Mouse (Mus musculus): ENCODE measurements around the gene Bod1. TPM values are rescaled to one million over a fixed set of nuclear protein-coding genes. Genes with fewer than 3 reads are reported as not detected.

Gene Bod1
- 12.6 TPM for polyA plus RNA-seq (2014; fragmentation: Illumina TruSeq; extraction: RNeasy Lipid Tissue Mini Kit (QIAGEN cat#74804); ENCODE audit: low read depth, low replicate concordance)

DNA sequence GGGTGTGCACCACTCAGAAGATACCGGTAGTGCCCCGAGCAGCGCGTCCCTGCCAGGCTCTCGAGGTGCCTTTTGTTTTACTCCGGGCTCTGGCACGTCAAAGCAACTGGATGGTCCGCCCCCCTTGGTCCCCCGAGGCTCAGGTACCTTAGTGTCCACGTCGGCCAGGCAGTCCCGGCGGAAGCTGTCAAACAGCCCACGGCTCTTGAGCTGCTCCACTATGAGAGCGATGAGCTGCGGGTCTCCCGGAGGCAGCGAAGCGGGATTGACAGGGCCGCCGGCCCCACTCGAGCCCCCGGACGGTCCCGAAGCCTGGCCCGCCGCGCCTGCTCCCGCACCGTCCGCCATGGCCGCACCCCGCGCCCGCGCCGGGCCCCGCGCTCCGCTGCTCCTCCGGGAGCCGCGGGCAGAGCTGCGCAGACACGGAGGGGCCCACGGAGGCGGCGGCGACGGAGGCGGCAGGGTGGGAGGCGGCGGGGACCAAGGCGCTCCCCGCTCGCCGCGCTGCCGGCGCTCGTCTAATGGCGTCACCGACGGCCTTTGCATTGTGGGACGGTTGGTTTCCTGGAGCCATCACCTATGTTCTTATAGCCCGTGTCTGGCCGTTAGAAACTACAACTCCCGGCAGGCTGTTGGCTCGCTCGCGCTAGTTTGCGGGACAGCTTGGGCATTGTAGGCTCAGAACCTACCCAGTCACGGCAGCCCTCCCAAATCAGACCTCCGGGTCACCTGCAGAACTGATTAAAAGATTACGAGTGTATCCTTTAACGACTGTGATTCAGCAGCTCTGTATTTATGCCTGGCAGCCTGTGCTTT, at the start of gene Bod1:
Gene Bod1 (minus strand): TSS at position 532 of the 816 bp plus-strand sequence.

Other genes starting within 250 kb of the Bod1 start
- 168 TPM for gene Cpeb4, start 200.3 kb upstream of the Bod1 start, polyA plus RNA-seq (2014; fragmentation: Illumina TruSeq; extraction: RNeasy Lipid Tissue Mini Kit (QIAGEN cat#74804); ENCODE audit: low read depth, low replicate concordance)